Mouse (Mus musculus): Measurements from ENCODE around the gene As3mt. TPM values are rescaled to one million over a fixed set of nuclear protein-coding genes. Genes with fewer than 3 reads are reported as not detected.
"Not testable (repeated sequence)": the region's sequence is repeated elsewhere in the genome, so short reads cannot be mapped to it uniquely, and the experiment has no call there.

Gene As3mt
- polyA plus RNA-seq, 1 experiment, result 4.1 TPM

GRCm38 (mm10) chr19:46777928-46778680 is 70.8 kb downstream of the As3mt start:
- H3K27me3 ChIP-seq (ENCODE audit: control insufficient read depth, insufficient read depth, insufficient read length), result no peaks in the 10 kb centered on the region
- H3K36me3 ChIP-seq (ENCODE audit: control insufficient read depth, insufficient read depth), result no peaks in the 10 kb centered on the region
- TF ChIP-seq USF1 (IDR thresholded peaks at IDR 0.05; ENCODE audit: low read depth) (no peak), POLR2A (IDR thresholded peaks at IDR 0.05; ENCODE audit: insufficient read length, low read depth) (no peak), TCF12 (IDR thresholded peaks at IDR 0.05; ENCODE audit: insufficient read depth, poor library complexity, severe bottlenecking) (no peak), REST (IDR thresholded peaks at IDR 0.05; ENCODE audit: insufficient read depth, insufficient read length) (no peak), MAX (IDR thresholded peaks at IDR 0.05; ENCODE audit: low read depth) (no peak), E2F4 (IDR thresholded peaks at IDR 0.05; ENCODE audit: insufficient read depth) (no peak), CEBPB (IDR thresholded peaks at IDR 0.05; ENCODE audit: insufficient read depth, poor library complexity, severe bottlenecking) (no peak), TCF3 (IDR thresholded peaks at IDR 0.05; ENCODE audit: insufficient read length, low read depth) (no peak), POLR2AphosphoS2 (IDR thresholded peaks at IDR 0.05; ENCODE audit: insufficient read length, low read depth) (no peak), SRF (IDR thresholded peaks at IDR 0.05; ENCODE audit: control insufficient read depth, insufficient read length, low read depth) (no peak), MYOG (IDR thresholded peaks at IDR 0.05; ENCODE audit: control insufficient read depth in 1 of 3, insufficient read depth in 1 of 3, insufficient read length in 2 of 3, low read depth in 2 of 3) (no peak), MYOD1 (IDR thresholded peaks at IDR 0.05; ENCODE audit: control insufficient read depth in 1 of 3, insufficient read length in 2 of 3, low read depth in 2 of 3) (no peak)
- H3K4me3 ChIP-seq, result no peak overlapping the region
- no peaks in the 10 kb centered on the region for H3K79me2 ChIP-seq (ENCODE audit: control insufficient read depth, insufficient read depth)
- H3ac ChIP-seq (ENCODE audit: control insufficient read depth, insufficient read length), result no peak overlapping the region
- H3K4me2 ChIP-seq (ENCODE audit: low read depth), result no peak overlapping the region

DNA sequence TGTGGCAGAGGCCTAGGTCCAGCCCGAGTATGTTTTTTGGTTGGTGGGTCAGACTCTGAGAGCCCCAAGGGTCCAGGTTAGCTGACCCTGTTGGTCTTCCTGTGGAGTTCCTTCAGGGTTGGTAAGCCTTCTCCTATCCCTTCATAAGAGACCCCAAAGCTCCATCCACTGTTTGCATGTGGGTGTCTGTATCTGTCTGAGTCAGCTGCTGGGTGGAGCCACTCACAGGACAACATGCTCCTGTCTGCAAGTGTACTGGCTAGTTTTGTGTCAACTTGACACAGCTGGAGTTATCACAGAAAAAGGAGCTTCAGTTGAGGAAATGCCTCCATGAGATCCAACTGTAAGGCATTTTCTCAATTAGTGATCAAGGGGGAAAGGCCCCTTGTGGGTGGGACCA is 71.9 kb downstream of the As3mt start:
- H3K27me3 ChIP-seq (ENCODE audit: control insufficient read depth, insufficient read depth, insufficient read length); H3K4me3 ChIP-seq; H3K4me2 ChIP-seq (ENCODE audit: low read depth); H3K79me2 ChIP-seq (ENCODE audit: control insufficient read depth, insufficient read depth); H3K36me3 ChIP-seq (ENCODE audit: control insufficient read depth, insufficient read depth); H3ac ChIP-seq (ENCODE audit: control insufficient read depth, insufficient read length): not testable (repeated sequence)

DNA sequence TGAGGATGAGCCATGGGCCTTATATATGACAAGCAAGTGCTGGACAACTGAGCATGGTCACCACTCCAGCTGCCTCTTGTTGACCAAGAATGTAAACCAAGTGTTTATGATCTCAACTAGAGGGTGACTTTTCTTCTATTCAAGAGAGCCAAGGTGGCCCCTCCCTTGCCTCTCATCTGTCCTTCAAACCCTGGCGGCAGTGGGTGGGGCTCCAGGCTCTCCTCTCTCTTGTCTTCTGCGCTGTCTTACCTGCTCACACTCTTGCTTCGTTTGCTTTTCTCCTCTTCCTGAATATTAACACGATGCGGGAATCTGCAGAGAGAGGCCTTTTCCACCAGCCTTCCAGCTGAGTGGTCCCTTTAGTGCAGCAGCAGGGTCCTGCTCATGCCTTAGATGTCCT is 76.8 kb downstream of the As3mt start:
- Histone ChIP-seq H3K4me3 (no peak overlapping the region), H3K79me2 (ENCODE audit: control insufficient read depth, insufficient read depth) (no peaks in the 10 kb centered on the region), H3ac (ENCODE audit: control insufficient read depth, insufficient read length) (no peak overlapping the region), H3K36me3 (ENCODE audit: control insufficient read depth, insufficient read depth) (no peaks in the 10 kb centered on the region), H3K27me3 (ENCODE audit: control insufficient read depth, insufficient read depth, insufficient read length) (no peaks in the 10 kb centered on the region), H3K4me2 (ENCODE audit: low read depth) (no peak overlapping the region)
- no peak for TF ChIP-seq MYOG (IDR thresholded peaks at IDR 0.05; ENCODE audit: control insufficient read depth in 1 of 3, insufficient read depth in 1 of 3, insufficient read length in 2 of 3, low read depth in 2 of 3)
- TF ChIP-seq MAX (IDR thresholded peaks at IDR 0.05; ENCODE audit: low read depth), result no peak

DNA sequence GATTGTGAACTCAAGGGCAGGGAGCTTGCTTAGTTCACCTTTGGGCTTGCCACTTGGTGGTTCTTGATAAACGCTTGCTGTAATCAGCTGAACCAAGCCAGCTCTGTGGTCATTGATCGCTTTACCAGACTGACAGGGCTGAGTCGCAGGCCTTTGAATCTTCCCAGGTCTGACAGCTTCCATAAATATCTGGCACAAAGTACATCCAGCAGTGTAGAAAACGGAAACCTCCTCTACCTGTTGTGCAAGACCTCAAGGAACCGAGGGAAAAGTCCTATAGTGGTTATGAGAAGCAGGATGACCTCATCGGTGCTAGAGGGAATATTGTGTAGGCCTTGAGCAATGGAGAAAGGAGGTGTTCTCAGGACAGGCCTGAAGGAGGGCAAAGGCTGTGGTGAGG is 77.2 kb downstream of the As3mt start:
- H3K4me2 ChIP-seq (ENCODE audit: low read depth), result no peak overlapping the region
- H3K4me3 ChIP-seq, result no peak overlapping the region
- no peaks in the 10 kb centered on the region for H3K27me3 ChIP-seq (ENCODE audit: control insufficient read depth, insufficient read depth, insufficient read length)
- H3K79me2 ChIP-seq (ENCODE audit: control insufficient read depth, insufficient read depth), result no peaks in the 10 kb centered on the region
- no peak for TF ChIP-seq TCF12 (IDR thresholded peaks at IDR 0.05; ENCODE audit: insufficient read depth, poor library complexity, severe bottlenecking)
- H3K36me3 ChIP-seq (ENCODE audit: control insufficient read depth, insufficient read depth), result no peaks in the 10 kb centered on the region
- no peak overlapping the region for H3ac ChIP-seq (ENCODE audit: control insufficient read depth, insufficient read length)

- H3K4me3 ChIP-seq, result no peak overlapping the region
- H3K27me3 ChIP-seq (ENCODE audit: control insufficient read depth, insufficient read depth, insufficient read length), result no peaks in the 10 kb centered on the region
- no peak overlapping the region for H3ac ChIP-seq (ENCODE audit: control insufficient read depth, insufficient read length)
- TF ChIP-seq MYOG (IDR thresholded peaks at IDR 0.05; ENCODE audit: control insufficient read depth in 1 of 3, insufficient read depth in 1 of 3, insufficient read length in 2 of 3, low read depth in 2 of 3) (no peak), CEBPB (IDR thresholded peaks at IDR 0.05; ENCODE audit: insufficient read depth, poor library complexity, severe bottlenecking) (no peak), REST (IDR thresholded peaks at IDR 0.05; ENCODE audit: insufficient read depth, insufficient read length) (no peak), POLR2A (IDR thresholded peaks at IDR 0.05; ENCODE audit: insufficient read length, low read depth) (no peak), MYOD1 (IDR thresholded peaks at IDR 0.05; ENCODE audit: control insufficient read depth in 1 of 3, insufficient read length in 2 of 3, low read depth in 2 of 3) (no peak)
- no peaks in the 10 kb centered on the region for H3K79me2 ChIP-seq (ENCODE audit: control insufficient read depth, insufficient read depth)
- no peak overlapping the region for H3K4me2 ChIP-seq (ENCODE audit: low read depth)
- no peaks in the 10 kb centered on the region for H3K36me3 ChIP-seq (ENCODE audit: control insufficient read depth, insufficient read depth)
Observed at GRCm38 (mm10) chr19:46785633-46786032, 78.4 kb downstream of the As3mt start.

DNA sequence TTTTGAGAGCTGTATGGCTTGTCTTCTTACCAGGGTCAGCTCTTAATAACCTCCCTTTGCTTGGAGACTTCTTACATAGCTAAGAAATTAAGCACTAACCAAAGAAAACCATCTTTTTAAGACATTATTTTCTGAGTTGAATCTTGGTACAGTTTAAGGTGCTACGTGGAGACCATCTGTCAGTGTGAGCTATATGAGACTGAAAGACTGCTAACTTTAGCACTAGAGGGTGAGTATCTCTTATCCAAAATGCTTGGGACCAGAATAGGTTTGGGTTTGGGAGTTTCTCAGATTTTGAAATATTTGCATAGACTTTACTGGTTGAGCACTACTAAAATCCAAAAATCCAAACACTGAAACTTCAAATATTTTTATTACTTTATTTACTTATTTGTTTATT is 82.5 kb downstream of the As3mt start:
- Histone ChIP-seq H3K4me2 (ENCODE audit: low read depth) (no peak overlapping the region), H3ac (ENCODE audit: control insufficient read depth, insufficient read length) (no peak overlapping the region), H3K36me3 (ENCODE audit: control insufficient read depth, insufficient read depth) (no peaks in the 10 kb centered on the region)

More for the DNA sequence above, 82.5 kb downstream of the As3mt start:
- Histone ChIP-seq H3K79me2 (ENCODE audit: control insufficient read depth, insufficient read depth) (no peaks in the 10 kb centered on the region), H3K27me3 (ENCODE audit: control insufficient read depth, insufficient read depth, insufficient read length) (no peaks in the 10 kb centered on the region), H3K4me3 (no peak overlapping the region)
- TF ChIP-seq MYOG (IDR thresholded peaks at IDR 0.05; ENCODE audit: control insufficient read depth in 1 of 3, insufficient read depth in 1 of 3, insufficient read length in 2 of 3, low read depth in 2 of 3) (no peak), REST (IDR thresholded peaks at IDR 0.05; ENCODE audit: insufficient read depth, insufficient read length) (no peak), POLR2AphosphoS2 (IDR thresholded peaks at IDR 0.05; ENCODE audit: insufficient read length, low read depth) (no peak), E2F4 (IDR thresholded peaks at IDR 0.05; ENCODE audit: insufficient read depth) (no peak), TCF12 (IDR thresholded peaks at IDR 0.05; ENCODE audit: insufficient read depth, poor library complexity, severe bottlenecking) (no peak), CEBPB (IDR thresholded peaks at IDR 0.05; ENCODE audit: insufficient read depth, poor library complexity, severe bottlenecking) (no peak), TCF3 (IDR thresholded peaks at IDR 0.05; ENCODE audit: insufficient read length, low read depth) (no peak), USF1 (IDR thresholded peaks at IDR 0.05; ENCODE audit: low read depth) (no peak), MAX (IDR thresholded peaks at IDR 0.05; ENCODE audit: low read depth) (no peak), SRF (IDR thresholded peaks at IDR 0.05; ENCODE audit: control insufficient read depth, insufficient read length, low read depth) (no peak), MYOD1 (IDR thresholded peaks at IDR 0.05; ENCODE audit: control insufficient read depth in 1 of 3, insufficient read length in 2 of 3, low read depth in 2 of 3) (no peak), POLR2A (IDR thresholded peaks at IDR 0.05; ENCODE audit: insufficient read length, low read depth) (no peak)

All from myocyte (in vitro differentiated cells).